Mouse (Mus musculus) myocyte (in vitro differentiated cells): Measurements from ENCODE around the gene Afdn.

Experiments used
- CEBPB ChIP-seq: IDR thresholded peaks from 2 replicates; pipeline ENCODE4 v1.6.1; 2011; ENCODE audit warnings: mild to moderate bottlenecking, moderate library complexity; ENCODE audit not compliant: poor library complexity, insufficient read depth, severe bottlenecking
- MAX ChIP-seq: IDR thresholded peaks from one replicate; pipeline ENCODE4 v1.6.1; 2011; ENCODE audit warnings: low read depth, mild to moderate bottlenecking, control low read depth
- MYOG ChIP-seq, 3 experiments: IDR thresholded peaks; one replicate each; pipeline ENCODE4 v1.6.1; 2011; ENCODE audit warnings: control low read depth in 2 of 3, low read depth in 2 of 3, mild to moderate bottlenecking in 2 of 3; ENCODE audit not compliant: insufficient read length in 2 of 3, control insufficient read depth in 1 of 3, insufficient read depth in 1 of 3
- POLR2A ChIP-seq: IDR thresholded peaks from one replicate; pipeline ENCODE4 v1.6.1; 2011; ENCODE audit warnings: low read depth, mild to moderate bottlenecking, control low read depth, moderate library complexity; ENCODE audit not compliant: insufficient read length
- POLR2AphosphoS2 ChIP-seq: IDR thresholded peaks from one replicate; pipeline ENCODE4 v1.6.1; 2011; ENCODE audit warnings: low read depth, control low read depth; ENCODE audit not compliant: insufficient read length
- REST ChIP-seq: IDR thresholded peaks from one replicate; pipeline ENCODE4 v1.6.1; 2011; ENCODE audit warnings: mild to moderate bottlenecking, control low read depth, moderate library complexity; ENCODE audit not compliant: insufficient read depth, insufficient read length
- TCF12 ChIP-seq: IDR thresholded peaks from one replicate; pipeline ENCODE4 v1.6.1; 2011; ENCODE audit warnings: mild to moderate bottlenecking, control low read depth; ENCODE audit not compliant: poor library complexity, insufficient read depth, severe bottlenecking
- TCF3 ChIP-seq: IDR thresholded peaks from one replicate; pipeline ENCODE4 v1.6.1; 2011; ENCODE audit warnings: low read depth, control low read depth; ENCODE audit not compliant: insufficient read length
- USF1 ChIP-seq: IDR thresholded peaks from one replicate; pipeline ENCODE4 v1.6.1; 2011; ENCODE audit warnings: low read depth, mild to moderate bottlenecking, control low read depth, moderate library complexity

DNA sequence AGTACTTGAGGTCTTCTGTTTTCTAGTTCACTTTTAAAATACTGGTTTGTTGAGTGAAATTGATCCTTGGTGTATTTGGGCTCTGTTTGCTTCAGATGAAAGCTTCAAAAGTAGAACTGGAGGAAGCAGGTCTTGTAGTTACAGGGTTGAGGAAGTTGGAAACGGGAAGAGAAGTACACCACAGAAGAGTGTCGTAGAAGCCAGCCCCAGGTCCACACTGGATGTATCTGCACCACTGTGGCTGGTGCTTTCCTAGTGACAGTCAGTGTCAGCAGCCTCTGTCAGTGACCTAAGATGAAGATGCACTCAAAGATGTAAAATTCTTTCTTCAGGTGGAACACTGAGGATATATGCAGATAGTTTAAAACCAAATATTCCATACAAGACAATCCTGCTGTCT is 57.5 kb downstream of the Afdn start:
- TF ChIP-seq TCF12 (no peak), REST (no peak), MYOG (IDR thresholded peaks at IDR 0.05; ENCODE audit: control insufficient read depth in 1 of 3, insufficient read depth in 1 of 3, insufficient read length in 2 of 3, low read depth in 2 of 3) (no peak), POLR2A (no peak), CEBPB (no peak), USF1 (no peak), POLR2AphosphoS2 (no peak), MAX (no peak), TCF3 (no peak)
